Mouse (Mus musculus) kidney, embryonic 16.5 days (tissue): ENCODE measurements at regions not wholly inside any gene's neighbourhood (a gene's known extent, or its start where the extent isn't known, plus 50 kb on each side); places are given as distances from the start of the nearest gene placed in this dataset.

Experiments used
- ATAC-seq: fragments of 200-750 bp; cut with Nextera tagmentation; 2 replicates; pipeline ENCODE4 v1.8.0; 2017; ENCODE audit warnings: moderate TSS enrichment; ENCODE audit not compliant: low FRiP score, low TSS enrichment
- H3K27ac ChIP-seq: fragments of 300-500 bp; sonication (generic); 2 replicates; pipeline ENCODE4 v1.5.1; 2014; ENCODE audit warnings: low read length
- H3K27me3 ChIP-seq: fragments of 300-500 bp; sonication (generic); 2 replicates; pipeline ENCODE4 v1.6.1; 2014; ENCODE audit warnings: low read length, control low read depth, mixed read lengths; ENCODE audit not compliant: insufficient read depth
- H3K36me3 ChIP-seq: fragments of 300-500 bp; sonication (generic); 2 replicates; pipeline ENCODE4 v1.6.1; 2014; ENCODE audit warnings: low read length, control low read depth, mixed read lengths; ENCODE audit not compliant: insufficient read depth
- H3K4me1 ChIP-seq: fragments of 300-500 bp; sonication (generic); 2 replicates; pipeline ENCODE4 v1.6.1; 2014; ENCODE audit warnings: low read length, control low read depth, mixed read lengths; ENCODE audit not compliant: insufficient read depth
- H3K4me2 ChIP-seq: fragments of 300-500 bp; sonication (generic); replicated peaks from 2 replicates; pipeline ENCODE4 v1.6.1; 2014; ENCODE audit warnings: low read depth, low read length
- H3K4me3 ChIP-seq: fragments of 300-500 bp; sonication (generic); 2 replicates; pipeline ENCODE4 v1.5.1; 2014; ENCODE audit warnings: mild to moderate bottlenecking, low read length
- H3K9ac ChIP-seq: fragments of 300-500 bp; sonication (generic); replicated peaks from 2 replicates; pipeline ENCODE4 v1.6.1; 2014; ENCODE audit warnings: low read length
- H3K9me3 ChIP-seq: fragments of 300-500 bp; sonication (generic); 2 replicates; pipeline ENCODE4 v1.6.1; 2016; ENCODE audit warnings: low read length, control low read depth
- WGBS: fragments of 180-500 bp; shearing (Covaris S2); extraction: QIAGEN DNeasy Blood & Tissue Kit; methylation state at CpG from one replicate; pipeline ENCODE4 v1.1.7; 2014; 5-methylcytosine and 5-hydroxymethylcytosine counted together

- WGBS = 72% methylated on average over 6 of the region's 6 CpGs
- Histone ChIP-seq H3K4me3 (no peak overlapping the region), H3K27ac (no peak overlapping the region), H3K9me3 (no peaks in the 10 kb centered on the region), H3K9ac (no peak overlapping the region), H3K4me1 (0 out of 2 replicates have a peak, but pooled peaks cover 2% of the 10 kb centered on the region), H3K36me3 (no peaks in the 10 kb centered on the region), H3K4me2 (no peak overlapping the region), H3K27me3 (no peaks in the 10 kb centered on the region)
- ATAC-seq = no peak
These were observed 167.7 kb downstream of the Moxd1 start for GRCm38 (mm10) chr10:24391039-24391438.

- no peaks in the 10 kb centered on the region for H3K36me3 ChIP-seq
- no peak overlapping the region for H3K4me3 ChIP-seq
- H3K4me2 ChIP-seq = no peak overlapping the region
- no peak overlapping the region for H3K27ac ChIP-seq
- 0 out of 2 replicates have a peak, but pooled peaks cover 6% of the 10 kb centered on the region for H3K4me1 ChIP-seq
- H3K9me3 ChIP-seq = no peaks in the 10 kb centered on the region
- 62% methylated on average over 3 of the region's 3 CpGs for WGBS
- H3K9ac ChIP-seq = no peak overlapping the region
- ATAC-seq = no peak
- H3K27me3 ChIP-seq = no peaks in the 10 kb centered on the region
These were observed 168.7 kb downstream of the Moxd1 start for GRCm38 (mm10) chr10:24392066-24392465.

- Histone ChIP-seq H3K9ac (no peak overlapping the region; the same call in 1 of the 2 replicates), H3K36me3 (no peaks in the 10 kb centered on the region), H3K4me1 (0 out of 2 replicates have a peak, but pooled peaks cover 4% of the 10 kb centered on the region), H3K27me3 (no peaks in the 10 kb centered on the region), H3K9me3 (no peaks in the 10 kb centered on the region), H3K4me2 (no peak overlapping the region), H3K27ac (no peak overlapping the region), H3K4me3 (no peak overlapping the region)
- 48% methylated on average over 13 of the region's 13 CpGs for WGBS
- ATAC-seq = peak; percentile 82; the same call in 1 of the 2 replicates
These were observed 172.9 kb downstream of the Moxd1 start for GRCm38 (mm10) chr10:24395999-24396784.

- WGBS = 82% methylated on average over 2 of the region's 2 CpGs
- H3K4me3 ChIP-seq = no peak overlapping the region
- H3K4me2 ChIP-seq = no peak overlapping the region
- no peak overlapping the region for H3K27ac ChIP-seq
- no peaks in the 10 kb centered on the region for H3K9me3 ChIP-seq
- ATAC-seq = no peak
- H3K4me1 ChIP-seq = 0 out of 2 replicates have a peak, but pooled peaks cover 4% of the 10 kb centered on the region
- no peaks in the 10 kb centered on the region for H3K36me3 ChIP-seq
- H3K9ac ChIP-seq = no peak overlapping the region
- H3K27me3 ChIP-seq = no peaks in the 10 kb centered on the region
These were observed 173.8 kb downstream of the Moxd1 start for GRCm38 (mm10) chr10:24397125-24397524.

GRCm38 (mm10) chr10:24404851-24405250 lies 181.5 kb downstream of the Moxd1 start:
- no peak for ATAC-seq
- Histone ChIP-seq H3K9me3 (no peaks in the 10 kb centered on the region), H3K36me3 (no peaks in the 10 kb centered on the region), H3K27me3 (no peaks in the 10 kb centered on the region), H3K4me2 (no peak overlapping the region), H3K9ac (no peak overlapping the region), H3K27ac (no peak overlapping the region), H3K4me1 (no peaks in the 10 kb centered on the region), H3K4me3 (no peak overlapping the region)
- WGBS = 76% methylated on average over 4 of the region's 4 CpGs

GRCm38 (mm10) chr10:24406953-24407352 lies 183.6 kb downstream of the Moxd1 start:
- Histone ChIP-seq H3K4me2 (no peak overlapping the region), H3K27ac (no peak overlapping the region), H3K4me3 (no peak overlapping the region), H3K36me3 (no peaks in the 10 kb centered on the region), H3K27me3 (no peaks in the 10 kb centered on the region), H3K9me3 (no peaks in the 10 kb centered on the region), H3K4me1 (no peaks in the 10 kb centered on the region), H3K9ac (no peak overlapping the region)
- no peak for ATAC-seq
- WGBS = 78% methylated on average over 3 of the region's 3 CpGs

GRCm38 (mm10) chr10:24407411-24408227 lies 184.3 kb downstream of the Moxd1 start:
- no peak for ATAC-seq
- Histone ChIP-seq H3K4me2 (no peak overlapping the region), H3K36me3 (no peaks in the 10 kb centered on the region), H3K27me3 (no peaks in the 10 kb centered on the region), H3K9me3 (no peaks in the 10 kb centered on the region), H3K4me3 (no peak overlapping the region), H3K9ac (no peak overlapping the region), H3K27ac (no peak overlapping the region), H3K4me1 (no peaks in the 10 kb centered on the region)
- WGBS = 71% methylated on average over 6 of the region's 6 CpGs

- ATAC-seq = peak; percentile 69; the same call in 1 of the 2 replicates
- H3K4me3 ChIP-seq = no peak overlapping the region
- no peak overlapping the region for H3K27ac ChIP-seq
- H3K36me3 ChIP-seq = no peaks in the 10 kb centered on the region
- H3K4me2 ChIP-seq = no peak overlapping the region
- no peaks in the 10 kb centered on the region for H3K27me3 ChIP-seq
- 42% methylated on average over 1 of the region's 1 CpGs for WGBS
- H3K4me1 ChIP-seq = no peaks in the 10 kb centered on the region
- H3K9me3 ChIP-seq = no peaks in the 10 kb centered on the region
- H3K9ac ChIP-seq = no peak overlapping the region
These were observed 185.3 kb upstream of the Ccn2 start for GRCm38 (mm10) chr10:24409976-24410375.

GRCm38 (mm10) chr10:24410885-24411284 lies 184.4 kb upstream of the Ccn2 start:
- WGBS = 84% methylated on average over 4 of the region's 4 CpGs
- H3K36me3 ChIP-seq = no peaks in the 10 kb centered on the region
- H3K9me3 ChIP-seq = no peaks in the 10 kb centered on the region
- H3K4me2 ChIP-seq = no peak overlapping the region
- no peak overlapping the region for H3K27ac ChIP-seq
- no peak overlapping the region for H3K9ac ChIP-seq
- H3K27me3 ChIP-seq = no peaks in the 10 kb centered on the region
- no peak for ATAC-seq
- no peaks in the 10 kb centered on the region for H3K4me1 ChIP-seq
- H3K4me3 ChIP-seq = no peak overlapping the region
